Mouse (Mus musculus) left cerebral cortex, postnatal 25 days (tissue): ENCODE data around the gene Trappc10. TPM values are rescaled to one million over a fixed set of nuclear protein-coding genes. Genes with fewer than 3 reads are reported as not detected.
"Not testable (repeated sequence)": the region's sequence is repeated elsewhere in the genome, so short reads cannot be mapped to it uniquely, and the experiment has no call there.

Experiments
- DNase-seq, 2 experiments: peaks; one replicate each; pipeline ENCODE4 v3.0.0; 2022; ENCODE audit warnings: low spot score in 2 of 2, mixed read lengths in 1 of 2
- intact Hi-C: fragments of 180-260 bp; cut with DNase I; formaldehyde crosslinking; loops from one replicate; pipeline ENCODE4 v1.15.1; 2025
- total RNA-seq, 2 experiments: library from RNA; stranded (reverse); gene quantifications; 2 replicates each; pipeline ENCODE4 v1.2.3; 2021

Gene Trappc10
- total RNA-seq, 2 experiments from 2014 or later, result 81.1 to 87.2 TPM

DNA sequence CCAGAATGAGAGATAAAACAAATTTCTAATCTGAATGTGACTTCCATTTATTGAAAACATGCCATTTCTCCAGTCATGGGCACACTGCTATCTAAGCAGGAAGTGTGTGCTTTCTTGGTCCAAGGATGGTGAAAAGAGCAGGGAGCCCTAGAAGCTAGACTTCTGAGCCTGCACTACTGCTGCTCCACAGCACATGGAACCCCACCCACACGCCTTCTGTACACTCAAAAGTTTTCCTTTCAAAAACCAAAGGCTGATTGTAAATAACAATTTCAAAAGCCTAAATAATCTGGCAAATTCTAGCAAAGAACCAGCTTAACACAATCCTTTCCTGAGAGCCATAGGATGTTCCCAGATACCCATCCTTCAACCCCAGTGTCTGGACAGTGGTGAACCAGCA is 24.9 kb downstream of the Trappc10 start:
- intact Hi-C loops, result no loop called here
- peak; percentile 34 to 65 for DNase-seq

DNA sequence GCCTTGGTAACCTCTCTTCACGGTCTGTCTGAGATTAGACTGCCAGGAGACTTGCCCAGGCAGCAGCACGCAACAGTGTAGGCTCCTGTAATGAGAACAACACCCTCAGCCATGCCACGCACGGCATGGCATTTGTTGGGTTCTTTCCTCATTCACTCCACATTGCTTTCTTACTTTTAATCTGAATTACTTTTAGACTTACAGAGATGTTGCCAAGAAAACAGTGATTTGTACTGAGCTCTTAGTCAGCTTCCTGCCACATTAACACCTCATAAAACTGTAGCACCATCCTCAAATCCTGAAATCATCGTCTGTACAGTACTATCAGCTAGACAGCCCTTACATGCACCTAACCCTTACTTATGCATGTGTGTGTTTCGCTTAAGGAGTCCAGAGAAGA is 25.9 kb downstream of the Trappc10 start:
- intact Hi-C loops, result no loop called here
- peak in 1 of 2 experiments; percentile 62 for DNase-seq

DNA sequence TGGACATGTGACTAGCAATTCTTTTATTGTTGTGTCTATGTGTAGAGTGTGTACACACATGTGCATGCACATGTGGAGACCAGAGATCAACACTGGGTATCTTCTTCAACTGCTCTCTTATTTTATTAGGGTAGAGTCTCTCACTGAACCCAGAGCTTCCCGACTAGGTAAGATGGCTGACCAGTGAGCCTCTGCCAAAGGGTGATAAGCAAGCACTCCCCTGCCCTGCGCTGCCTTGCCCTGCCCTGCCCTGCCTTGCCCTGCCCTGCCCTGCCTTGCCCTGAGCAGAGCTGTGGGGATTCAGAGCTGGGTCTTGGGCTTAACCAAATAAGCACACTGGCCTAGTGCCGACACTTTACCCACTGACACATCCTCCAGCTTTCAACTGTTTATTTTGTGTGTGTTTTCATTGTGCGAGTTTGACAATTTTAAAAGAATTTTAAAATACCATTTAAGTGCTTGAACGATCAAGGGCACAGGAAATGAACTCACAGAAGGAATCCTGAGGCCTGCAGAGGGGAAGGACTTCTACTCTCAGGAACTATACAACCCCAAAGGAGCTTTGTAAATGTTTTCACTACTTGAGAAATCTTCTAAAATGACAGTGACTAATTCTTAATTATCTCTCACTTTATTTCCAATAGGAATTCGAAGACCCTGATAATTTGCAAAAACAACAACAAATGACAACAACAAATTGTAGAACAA is 27.9 kb downstream of the Trappc10 start:
- intact Hi-C loops, result no loop called here

DNA sequence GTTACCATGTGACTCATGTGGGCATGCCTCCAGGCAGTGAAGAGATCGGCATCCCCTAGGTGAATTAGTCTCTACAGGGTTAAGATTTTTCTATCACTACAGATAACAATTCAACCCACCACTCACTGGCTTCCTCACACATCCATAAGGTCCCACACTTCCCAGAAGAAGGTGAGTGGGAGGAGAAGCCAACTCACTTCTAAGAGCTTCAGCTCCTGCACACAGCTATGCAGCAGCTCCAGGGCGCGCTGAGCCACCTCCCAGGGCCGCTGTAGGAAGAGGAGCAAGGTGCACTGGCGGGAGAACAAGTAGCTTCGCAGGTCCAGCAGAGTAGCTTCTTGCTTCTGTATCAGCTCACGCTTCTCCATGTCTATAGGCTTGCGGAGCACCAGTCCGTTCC is 30.1 kb downstream of the Trappc10 start:
- DNase-seq, result peak; percentile 43 to 75

More for the DNA sequence above, 27.9 kb downstream of the Trappc10 start:
- no peak for DNase-seq

GRCm38 (mm10) chr10:78211311-78211710 is 33.1 kb downstream of the Trappc10 start:
- intact Hi-C loops, result no loop called here

More for the DNA sequence above, 30.1 kb downstream of the Trappc10 start:
- intact Hi-C loops, result no loop called here

GRCm38 (mm10) chr10:78201182-78201581 is 43.3 kb downstream of the Trappc10 start:
- intact Hi-C loops, result no loop called here
- no peak for DNase-seq

More at GRCm38 (mm10) chr10:78211311-78211710, 33.1 kb downstream of the Trappc10 start:
- no peak for DNase-seq

DNA sequence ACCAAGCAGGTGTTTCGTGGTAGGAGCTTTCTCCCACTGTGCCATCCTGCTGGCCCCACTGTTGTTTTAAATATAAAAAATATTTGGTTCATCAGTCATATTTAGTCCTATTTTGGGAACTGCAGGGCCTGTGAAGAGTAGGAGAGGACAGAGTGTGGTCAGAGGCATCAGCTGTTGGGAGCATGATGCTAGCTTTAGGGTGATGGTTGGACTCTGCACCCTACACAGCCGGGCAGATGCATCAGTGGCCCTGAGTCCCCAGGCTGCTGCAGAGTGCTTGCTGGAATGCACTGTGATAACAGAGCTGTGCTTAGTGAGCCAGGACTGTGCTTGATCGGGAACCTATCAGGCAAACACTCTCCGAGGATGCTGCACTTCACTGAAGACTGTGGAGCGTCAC is 51.5 kb downstream of the Trappc10 start:
- intact Hi-C loops, result no loop called here
- no peak for DNase-seq

DNA sequence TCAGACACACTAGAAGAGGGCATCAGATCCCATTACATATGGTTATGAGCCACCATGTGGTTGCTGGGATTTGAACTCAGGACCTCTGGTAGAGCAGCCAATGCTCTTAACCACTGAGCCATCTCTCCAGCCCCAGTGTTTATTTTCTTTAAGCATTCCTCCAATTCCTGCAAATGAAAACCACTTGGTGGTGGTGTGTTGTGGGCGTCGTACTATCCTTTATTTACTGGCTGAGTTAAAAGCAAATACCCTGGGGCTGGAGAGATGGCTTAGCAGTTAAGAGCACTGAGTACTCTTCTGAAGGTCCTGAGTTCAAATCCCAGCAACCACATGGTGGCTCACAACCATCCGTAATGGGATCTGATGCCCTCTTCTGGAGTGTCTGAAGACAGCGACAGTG is 58.4 kb downstream of the Trappc10 start:
- intact Hi-C loops, result loop anchor here (5.0 kb wide), 1 partner anchor 211 kb away; no protein-coding TSS in a partner anchor
- DNase-seq, result not testable (repeated sequence)

- intact Hi-C loops, result loop anchor here (5.0 kb wide), 1 partner anchor 212 kb away; no protein-coding TSS in a partner anchor
Observed at GRCm38 (mm10) chr10:78185381-78185725, 59.1 kb downstream of the Trappc10 start.

DNA sequence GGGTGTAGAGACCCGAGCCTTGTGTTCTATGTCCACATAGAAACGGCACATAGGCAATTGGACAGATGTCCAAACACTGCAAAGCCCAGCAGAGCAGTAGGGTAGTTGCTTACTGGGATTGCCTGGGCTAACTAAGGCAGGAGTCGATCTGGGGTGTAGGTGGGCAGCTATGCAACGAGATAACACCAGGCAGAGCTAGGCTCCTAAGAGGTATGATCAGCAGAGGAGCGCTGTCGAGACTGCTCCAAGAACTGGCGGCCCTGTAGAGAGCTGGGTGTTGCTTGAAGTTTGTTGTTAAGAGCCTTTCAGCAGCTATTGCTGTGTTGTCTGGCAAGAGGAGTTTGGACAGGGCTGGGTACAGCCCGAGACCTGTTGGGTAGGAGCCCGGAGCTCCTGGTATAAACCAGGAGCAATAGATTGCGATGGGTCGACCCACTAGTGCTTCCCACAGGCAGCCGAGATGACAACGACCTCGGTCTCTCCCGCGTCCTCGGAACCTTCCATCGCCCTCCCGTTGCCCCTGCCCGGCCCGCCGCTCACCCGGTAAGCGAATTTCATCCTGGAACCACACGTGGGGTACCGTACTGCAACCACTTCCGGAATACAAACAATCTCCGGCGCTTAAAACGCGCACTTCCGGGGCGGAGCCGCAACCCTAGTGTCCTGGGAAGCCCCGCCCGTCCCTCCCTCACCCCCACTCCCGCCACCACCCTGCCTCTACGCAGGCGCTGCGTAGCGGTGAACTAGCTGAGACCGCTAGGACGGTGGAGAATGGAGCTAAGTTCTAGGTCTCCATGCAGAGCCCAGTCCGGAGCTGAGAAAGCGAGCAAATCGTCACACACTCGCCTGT is 59.7 kb downstream of the Trappc10 start, which contains the start of gene Pwp2:
Gene Pwp2 (minus strand): TSS at position 619 of the 850 bp plus-strand sequence.
- intact Hi-C loops, result loop anchor here (5.0 kb wide), 1 partner anchor 213 kb away; no protein-coding TSS in a partner anchor
- peak; percentile 90 to 95 for DNase-seq

More at GRCm38 (mm10) chr10:78185381-78185725, 59.1 kb downstream of the Trappc10 start:
- no peak for DNase-seq

DNA sequence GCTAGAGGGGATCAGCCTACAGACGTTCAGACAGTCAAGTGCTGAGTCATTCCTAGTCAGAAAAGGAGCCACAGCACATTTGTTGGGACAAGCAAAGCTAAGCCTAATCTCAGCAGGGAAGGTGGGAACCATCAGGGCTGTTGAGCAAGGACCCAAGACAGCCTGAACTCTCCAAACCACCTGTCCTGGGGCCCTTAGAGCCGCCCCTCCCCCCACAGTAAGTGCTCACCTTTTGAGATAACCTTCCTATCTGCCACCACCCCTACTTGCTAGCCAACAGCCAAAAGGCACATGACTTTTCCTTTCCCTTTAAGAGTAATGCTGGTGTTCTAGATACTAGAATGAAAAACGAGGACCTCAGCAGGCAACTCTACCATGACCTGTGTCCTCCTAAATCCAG is 60.9 kb downstream of the Trappc10 start:
- intact Hi-C loops, result no loop called here
- no peak for DNase-seq

GRCm38 (mm10) chr10:78182321-78182720 is 62.1 kb downstream of the Trappc10 start:
- DNase-seq, result no peak
- intact Hi-C loops, result no loop called here

- no peak for DNase-seq
Observed at GRCm38 (mm10) chr10:78174474-78174873, 70.0 kb downstream of the Trappc10 start.

DNA sequence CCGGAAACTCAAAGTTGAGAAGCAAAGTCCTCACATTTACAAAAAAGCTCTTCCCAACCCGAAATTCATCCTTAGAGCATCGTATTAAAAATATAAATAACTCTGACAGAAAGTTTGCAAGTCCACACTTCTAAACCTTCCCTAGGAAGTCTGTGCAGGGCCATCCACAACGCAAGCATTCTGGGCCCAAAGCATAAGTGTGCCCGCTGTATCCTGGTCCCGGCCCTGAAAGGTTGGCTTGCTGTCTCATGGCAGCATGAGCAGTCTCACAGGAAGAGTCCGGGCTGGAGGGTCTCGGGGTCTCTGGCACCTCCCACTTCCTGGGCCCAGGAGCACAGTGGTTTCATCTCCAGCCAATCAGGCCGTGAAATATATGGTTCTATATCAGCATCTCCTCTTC is 72.9 kb downstream of the Trappc10 start:
- intact Hi-C loops, result no loop called here
- DNase-seq, result no peak

More at GRCm38 (mm10) chr10:78174474-78174873, 70.0 kb downstream of the Trappc10 start:
- intact Hi-C loops, result no loop called here

DNA sequence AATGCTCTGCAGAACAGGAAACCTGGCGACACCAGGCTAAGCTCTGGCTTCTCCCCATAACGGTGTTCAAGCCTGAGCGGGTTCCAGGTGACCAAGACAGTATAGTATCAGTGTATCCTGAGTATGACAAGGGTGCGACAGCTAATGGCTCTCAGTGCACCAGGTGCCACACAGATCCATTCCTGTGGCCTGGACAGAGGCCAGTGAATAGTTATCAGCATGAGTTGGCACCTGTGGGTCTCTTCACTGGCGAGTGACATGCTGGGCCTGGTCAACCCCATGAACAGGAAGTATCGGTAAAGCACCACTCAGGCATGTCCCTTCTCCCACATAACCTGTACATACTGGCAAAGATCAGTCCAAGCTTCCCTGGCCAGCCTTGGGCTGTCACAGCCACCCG is 73.4 kb downstream of the Trappc10 start:
- no peak for DNase-seq
- intact Hi-C loops, result no loop called here

DNA sequence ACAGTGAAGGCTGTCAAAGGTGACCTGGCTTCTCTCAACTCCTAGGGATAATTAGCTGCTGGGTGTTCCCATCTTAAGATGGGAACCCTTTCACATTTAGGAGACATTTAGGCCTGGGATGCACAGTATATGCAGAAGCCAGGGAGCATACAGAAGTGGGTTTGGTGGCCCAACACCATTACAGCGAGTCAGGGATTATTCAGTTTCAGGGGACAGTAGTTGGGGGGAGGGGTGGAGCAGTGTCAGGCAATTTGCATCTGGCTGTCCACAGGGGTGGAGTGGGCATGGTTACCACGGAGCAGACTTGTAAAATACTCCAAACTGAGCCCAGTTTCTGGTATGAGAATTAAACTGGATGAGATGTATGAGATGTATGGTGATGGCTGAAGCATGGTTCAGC is 74.0 kb downstream of the Trappc10 start:
- no peak for DNase-seq
- intact Hi-C loops, result no loop called here

DNA sequence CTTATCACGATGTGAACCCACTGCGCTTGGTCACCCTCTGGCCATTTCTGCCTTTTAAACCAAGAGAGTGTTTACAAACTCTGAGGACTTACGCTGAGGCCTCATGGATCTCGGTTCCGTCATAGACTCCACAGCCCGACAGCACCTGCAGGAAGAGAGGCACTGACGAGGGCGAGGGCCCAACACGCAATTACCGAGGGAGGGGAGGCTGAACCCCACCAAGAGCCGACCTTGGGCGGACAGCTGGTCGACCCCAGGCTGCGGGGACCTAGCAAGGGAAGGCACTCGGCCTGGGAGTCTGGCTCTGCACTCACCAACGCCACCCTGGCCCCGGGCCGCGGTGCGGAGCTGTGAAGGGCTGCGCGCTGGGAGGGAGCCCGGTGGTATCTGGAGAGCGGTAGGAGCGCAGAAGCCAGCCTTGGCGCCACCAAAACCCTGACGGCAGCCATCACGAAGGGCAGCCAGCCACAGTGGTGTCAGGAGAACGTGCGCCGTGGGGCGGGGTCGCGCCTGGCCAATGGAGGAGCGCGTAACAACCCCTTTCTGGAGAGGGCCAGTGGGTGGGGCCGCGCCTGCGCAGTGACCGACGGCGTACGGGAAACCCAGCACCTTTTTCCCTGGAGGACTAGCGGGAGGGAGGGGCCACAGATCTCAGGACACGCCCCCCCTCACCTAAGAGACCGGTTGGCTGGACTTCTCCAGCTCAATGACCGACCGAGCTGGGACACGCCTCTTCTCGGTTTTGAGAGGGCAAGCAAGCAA is 75.0 kb downstream of the Trappc10 start, which contains the start of gene D10Jhu81e:
Gene D10Jhu81e (minus strand): TSS at position 502 of the 762 bp plus-strand sequence.
- intact Hi-C loops, result no loop called here
- peak; percentile 99 for DNase-seq

DNA sequence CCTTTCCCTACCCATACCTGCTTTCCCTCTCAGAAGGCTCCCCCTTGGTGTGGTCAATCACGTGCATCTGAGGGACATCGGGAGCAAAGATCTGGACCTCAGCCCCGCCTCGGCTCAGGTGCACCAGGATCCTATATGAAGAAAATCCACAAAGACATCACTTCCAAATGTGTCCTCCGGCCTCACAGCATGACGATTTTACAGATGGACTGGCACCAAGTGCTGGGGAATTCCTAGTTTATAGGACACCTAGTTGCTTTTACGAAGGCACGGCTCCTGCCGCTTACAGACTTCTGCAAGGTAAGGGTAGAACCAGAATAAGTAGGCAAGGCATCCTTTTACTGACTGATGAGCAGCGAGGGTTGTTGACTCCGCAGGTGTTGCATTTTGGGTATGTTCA is 75.6 kb downstream of the Trappc10 start:
- intact Hi-C loops, result no loop called here
- no peak for DNase-seq

DNA sequence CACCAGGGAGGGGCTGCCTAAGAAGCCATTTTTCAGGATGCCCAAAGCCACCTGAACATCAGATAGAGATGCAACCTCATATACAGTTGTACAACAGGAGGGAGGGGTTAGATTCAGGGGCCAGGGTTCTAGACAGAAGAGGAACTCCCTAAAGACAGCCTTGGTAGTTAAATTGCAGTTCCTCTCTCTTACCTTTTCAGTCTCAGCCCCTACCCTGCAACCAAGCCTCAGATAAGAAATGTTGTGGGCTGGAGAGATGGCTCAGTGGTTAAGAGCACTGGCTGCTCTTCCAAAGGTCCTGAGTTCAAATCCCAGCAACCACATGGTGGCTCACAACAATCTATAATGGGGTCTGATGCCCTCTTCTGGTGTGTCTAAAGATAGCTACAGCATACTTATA is 76.7 kb downstream of the Trappc10 start:
- DNase-seq, result no peak
- intact Hi-C loops, result no loop called here

- intact Hi-C loops, result no loop called here
- DNase-seq, result no peak
Observed at GRCm38 (mm10) chr10:78167333-78167732, 77.1 kb downstream of the Trappc10 start.
